Comparison of ENCODE assay signal across 8 mouse cellular contexts in genomic region chr11:115722638-115723037, GRCm38 (mm10). TPM values are rescaled to one million over a fixed set of nuclear protein-coding genes. Genes with fewer than 3 reads are reported as not detected.
DNase-seq lines count a peak whose midpoint lies in the region; ATAC-seq lines count a peak whose summit lies in the region.

No protein-coding gene starts in this region.

- H3K27me3 ChIP-seq in heart, embryonic 16.5 days (ENCODE audit: control insufficient read depth, insufficient read depth, low read length) = no peaks in the 10 kb centered on the region

- ATAC-seq in heart, embryonic 16.5 days (replicated peaks; ENCODE audit: extremely low read depth, insufficient read depth, low FRiP score) = peak; percentile 83

- peak overlapping the region; percentile 34 for H3K4me3 ChIP-seq in brown adipose tissue, adult 24 weeks (ENCODE audit: insufficient read depth, low read depth, low read length)
- H3K4me3 ChIP-seq in heart, embryonic 16.5 days (ENCODE audit: low read length) = peak overlapping the region; percentile 40

- no peaks in the 10 kb centered on the region for H3K4me1 ChIP-seq in brown adipose tissue, adult 24 weeks (ENCODE audit: control insufficient read depth, insufficient read depth, insufficient read length, low read length)
- H3K4me1 ChIP-seq in heart, embryonic 16.5 days (ENCODE audit: control insufficient read depth, insufficient read depth, low read length) = peaks cover 5% of the 10 kb centered on the region; the same call in 1 of the 2 replicates

- peak overlapping the region; percentile 61 for H3K9ac ChIP-seq in heart, embryonic 16.5 days (ENCODE audit: low read length)

- WGBS in heart, embryonic 16.5 days = 11% methylated on average over 14 of the region's 14 CpGs

- DNase-seq in CD8-positive naive resting alpha-beta T cell, adult 2 months (ENCODE audit: low read depth in 2 of 2, low spot score in 2 of 2) = peak; percentile 79 to 85
- DNase-seq in fibroblast of lung, adult 2 months (ENCODE audit: low read depth) = peak; percentile 77
- DNase-seq in kidney, postnatal 4 days = peak; percentile 89 to 90
- DNase-seq in lung, adult 18-20 months = peak; percentile 85 to 86
- DNase-seq in ovary, postnatal 10 days (ENCODE audit: low spot score) = peak; percentile 58
- peak; percentile 60 to 86 for DNase-seq in thymus, postnatal 10 days (ENCODE audit: low spot score in 2 of 2)

- H3K27ac ChIP-seq in brown adipose tissue, adult 24 weeks (replicated peaks; ENCODE audit: low read depth, low read length) = peak overlapping the region; percentile 61
- peak overlapping the region; percentile 74 for H3K27ac ChIP-seq in heart, embryonic 16.5 days (ENCODE audit: low read length)

- no peaks in the 10 kb centered on the region for H3K36me3 ChIP-seq in heart, embryonic 16.5 days (ENCODE audit: control insufficient read depth, insufficient read depth)

- H3K4me2 ChIP-seq in heart, embryonic 16.5 days (ENCODE audit: low read depth, low read length) = peak overlapping the region; percentile 61

- H3K9me3 ChIP-seq in heart, embryonic 16.5 days (replicated peaks; ENCODE audit: control insufficient read depth, low read length) = no peaks in the 10 kb centered on the region

RNA-seq across cellular contexts. Expression of gene Grb2, which starts 14.2 kb away (rescaled TPM):
- 29.1 and 32.4 TPM in 2 replicates for polyA plus RNA-seq in brown adipose tissue, adult 24 weeks (2012; ENCODE audit: insufficient read depth, insufficient read length, missing spikeins)
- polyA plus RNA-seq in heart, embryonic 16.5 days (2015; fragmentation: Nextera tagmentation; extraction: Ambion mirVana) = 103 and 118 TPM in 2 replicates

RNA-seq across cellular contexts. Expression of gene Tmem94, which starts 42.6 kb away (rescaled TPM):
- polyA plus RNA-seq in brown adipose tissue, adult 24 weeks (2012; ENCODE audit: insufficient read depth, insufficient read length, missing spikeins) = 18.0 and 23.0 TPM in 2 replicates
- polyA plus RNA-seq in heart, embryonic 16.5 days (2015; fragmentation: Nextera tagmentation; extraction: Ambion mirVana) = 36.8 and 43.1 TPM in 2 replicates

Comparison
In these comparisons a context has a peak if more than half of its experiments do, and no peak if none do; other contexts are left out.
1. Peak in every context shown above with its lines: DNase-seq, ATAC-seq, H3K4me3 ChIP-seq and H3K27ac ChIP-seq.